Mouse (Mus musculus) embryonic facial prominence, embryonic 15.5 days (tissue): ENCODE data around the gene Lamc1. TPM values are rescaled to one million over a fixed set of nuclear protein-coding genes. Genes with fewer than 3 reads are reported as not detected.

ENCODE experiments used
- ATAC-seq: fragments of 200-750 bp; cut with Nextera tagmentation; 2 replicates; pipeline ENCODE4 v1.8.0; 2017; ENCODE audit warnings: low read depth, moderate TSS enrichment; ENCODE audit not compliant: insufficient number of reproducible peaks, low FRiP score, low TSS enrichment
- H3K27ac ChIP-seq: fragments of 300-500 bp; sonication (generic); replicated peaks from 2 replicates; pipeline ENCODE4 v1.5.1; 2015; ENCODE audit warnings: mild to moderate bottlenecking, inconsistent platforms
- H3K27me3 ChIP-seq: fragments of 300-500 bp; sonication (generic); 2 replicates; pipeline ENCODE4 v1.6.1; 2015; ENCODE audit warnings: inconsistent platforms
- H3K36me3 ChIP-seq: fragments of 300-500 bp; sonication (generic); 2 replicates; pipeline ENCODE4 v1.6.1; 2015; ENCODE audit warnings: mild to moderate bottlenecking, inconsistent platforms
- H3K4me1 ChIP-seq: fragments of 300-500 bp; sonication (generic); 2 replicates; pipeline ENCODE4 v1.6.1; 2015; ENCODE audit warnings: inconsistent platforms
- H3K4me2 ChIP-seq: fragments of 300-500 bp; sonication (generic); replicated peaks from 2 replicates; pipeline ENCODE4 v1.6.1; 2015; ENCODE audit warnings: mild to moderate bottlenecking, inconsistent platforms
- H3K4me3 ChIP-seq: fragments of 300-500 bp; sonication (generic); replicated peaks from 2 replicates; pipeline ENCODE4 v1.5.1; 2015; ENCODE audit warnings: mild to moderate bottlenecking, inconsistent platforms
- H3K9ac ChIP-seq: fragments of 300-500 bp; sonication (generic); 2 replicates; pipeline ENCODE4 v1.6.1; 2015; ENCODE audit warnings: inconsistent platforms
- H3K9me3 ChIP-seq: fragments of 300-500 bp; sonication (generic); replicated peaks from 2 replicates; pipeline ENCODE4 v1.6.1; 2016; ENCODE audit warnings: inconsistent platforms
- WGBS: fragments of 180-500 bp; shearing (Covaris S2); methylation state at CpG from one replicate; pipeline ENCODE4 v1.1.7; 2015; 5-methylcytosine and 5-hydroxymethylcytosine counted together
- polyA plus RNA-seq: library from polyadenylated mRNA; unstranded; fragments of >200 nt; fragmentation: Nextera tagmentation; extraction: Ambion mirVana; gene quantifications from 2 replicates; pipeline ENCODE4 v1.2.1, GENCODE M21; 2015

Gene Lamc1
- polyA plus RNA-seq, 1 experiment from 2014 or later = 48.4 TPM

- Histone ChIP-seq H3K36me3 (no peaks in the 10 kb centered on the region), H3K4me3 (no peak overlapping the region), H3K27me3 (peaks cover 30% of the 10 kb centered on the region), H3K4me2 (no peak overlapping the region), H3K4me1 (peaks cover 28% of the 10 kb centered on the region), H3K27ac (no peak overlapping the region), H3K9ac (no peak overlapping the region), H3K9me3 (no peaks in the 10 kb centered on the region)
- ATAC-seq = no peak
- WGBS = 74% methylated on average over 3 of the region's 3 CpGs
These were observed 144.5 kb downstream of the Lamc1 start for GRCm38 (mm10) chr1:153188081-153188480.

GRCm38 (mm10) chr1:153185828-153186803, 146.5 kb downstream of the Lamc1 start, which contains the start of gene Lamc2:
TSS of gene Lamc2 (minus strand) at chr1:153186447.
- H3K27ac ChIP-seq = peak within 1 kb of the TSS; percentile 71
- 3% methylated on average over 46 of the region's 46 CpGs for WGBS

DNA sequence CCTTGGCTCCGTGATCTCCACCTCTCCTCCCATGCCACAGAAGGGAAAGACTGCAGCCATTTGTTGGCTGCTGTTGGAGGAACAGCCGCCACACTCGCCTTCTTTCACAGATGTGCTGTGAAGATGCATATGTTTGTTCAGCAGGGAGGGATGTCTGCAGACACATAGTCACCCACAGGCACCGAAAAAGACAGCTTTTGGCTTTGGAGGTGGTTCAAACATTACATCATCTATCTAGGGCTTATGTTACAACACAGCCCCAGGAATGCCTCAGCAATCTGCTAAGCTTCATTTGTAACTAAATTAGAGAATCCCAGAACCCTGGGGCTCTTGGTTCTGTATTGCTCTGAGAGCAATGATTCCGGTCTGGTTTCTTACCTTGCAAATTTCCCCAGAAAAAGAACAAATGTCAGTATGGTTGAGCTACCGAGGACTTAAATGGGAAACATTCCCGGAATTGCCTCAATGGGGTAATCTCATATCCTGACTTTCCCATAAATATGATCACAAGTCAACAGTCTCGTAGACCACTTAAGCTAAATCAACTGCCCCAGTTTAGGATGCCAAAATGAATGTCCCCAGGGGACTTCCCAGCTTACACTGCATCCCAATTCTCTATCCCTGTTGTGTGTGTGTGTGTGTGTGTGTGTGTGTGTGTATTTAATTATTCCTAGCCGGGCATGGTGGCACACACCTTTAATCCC, 151.8 kb downstream of the Lamc1 start:
- Histone ChIP-seq H3K9me3 (no peaks in the 10 kb centered on the region), H3K4me1 (peaks cover 18% of the 10 kb centered on the region), H3K36me3 (no peaks in the 10 kb centered on the region), H3K9ac (no peak overlapping the region), H3K4me2 (no peak overlapping the region), H3K27me3 (peaks cover 19% of the 10 kb centered on the region; the same call in 1 of the 2 replicates), H3K27ac (peak overlapping the region; percentile 75), H3K4me3 (no peak overlapping the region)
- 22% methylated on average over 9 of the region's 9 CpGs for WGBS
- ATAC-seq = peak; percentile 80

More at GRCm38 (mm10) chr1:153185828-153186803, 146.5 kb downstream of the Lamc1 start, which contains the start of gene Lamc2:
- Histone ChIP-seq H3K9ac (peak within 1 kb of the TSS; percentile 13), H3K9me3 (no peaks in the 10 kb centered on the region), H3K27me3 (peaks cover 32% of the 10 kb centered on the region), H3K36me3 (no peaks in the 10 kb centered on the region), H3K4me2 (peak within 1 kb of the TSS; percentile 80), H3K4me3 (peak within 1 kb of the TSS; percentile 47), H3K4me1 (peaks cover 14% of the 10 kb centered on the region)
- peak; percentile 57; the same call in 1 of the 2 replicates for ATAC-seq

DNA sequence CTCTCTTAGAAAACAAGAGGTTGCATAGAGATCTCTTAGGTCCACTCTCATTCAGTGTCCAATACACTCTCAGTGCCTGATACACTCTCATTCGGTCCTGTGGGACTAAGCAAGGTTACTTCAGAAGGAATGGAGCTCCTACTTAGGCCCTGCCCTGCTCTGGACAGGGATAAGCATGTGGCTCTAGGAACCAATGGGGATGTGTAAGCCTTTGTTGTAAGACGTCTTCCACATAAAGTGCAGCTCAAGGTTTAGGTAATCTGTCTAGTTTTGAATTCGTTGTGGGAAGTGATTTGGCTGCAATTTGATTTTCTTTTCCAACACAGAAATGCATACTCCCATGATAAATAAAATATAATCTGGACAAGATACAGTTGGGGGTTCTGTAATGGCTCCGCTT, 152.4 kb downstream of the Lamc1 start:
- Histone ChIP-seq H3K4me1 (peaks cover 12% of the 10 kb centered on the region), H3K27me3 (peaks cover 18% of the 10 kb centered on the region; the same call in 1 of the 2 replicates), H3K36me3 (no peaks in the 10 kb centered on the region), H3K27ac (peak overlapping the region; percentile 75), H3K9me3 (no peaks in the 10 kb centered on the region), H3K9ac (no peak overlapping the region), H3K4me3 (no peak overlapping the region), H3K4me2 (no peak overlapping the region)
- peak; percentile 68 for ATAC-seq
- WGBS = 58% methylated on average over 4 of the region's 4 CpGs

GRCm38 (mm10) chr1:153174801-153175200, 157.8 kb downstream of the Lamc1 start:
- Histone ChIP-seq H3K4me1 (peaks cover 17% of the 10 kb centered on the region), H3K4me3 (no peak overlapping the region), H3K27me3 (no peaks in the 10 kb centered on the region), H3K9me3 (no peaks in the 10 kb centered on the region), H3K27ac (no peak overlapping the region), H3K4me2 (no peak overlapping the region), H3K36me3 (no peaks in the 10 kb centered on the region), H3K9ac (no peak overlapping the region)
- ATAC-seq = no peak
- 59% methylated on average over 12 of the region's 12 CpGs for WGBS

GRCm38 (mm10) chr1:153173276-153173675, 159.3 kb downstream of the Lamc1 start:
- Histone ChIP-seq H3K36me3 (no peaks in the 10 kb centered on the region), H3K27ac (0 out of 2 replicates have a peak overlapping the region, but pooled peaks have one; percentile 40), H3K4me1 (peaks cover 21% of the 10 kb centered on the region), H3K9me3 (no peaks in the 10 kb centered on the region), H3K4me3 (no peak overlapping the region), H3K4me2 (no peak overlapping the region), H3K27me3 (no peaks in the 10 kb centered on the region), H3K9ac (no peak overlapping the region)
- ATAC-seq = 0 out of 2 replicates have a peak, but pooled peaks have one; percentile 53
- 56% methylated on average over 3 of the region's 3 CpGs for WGBS

DNA sequence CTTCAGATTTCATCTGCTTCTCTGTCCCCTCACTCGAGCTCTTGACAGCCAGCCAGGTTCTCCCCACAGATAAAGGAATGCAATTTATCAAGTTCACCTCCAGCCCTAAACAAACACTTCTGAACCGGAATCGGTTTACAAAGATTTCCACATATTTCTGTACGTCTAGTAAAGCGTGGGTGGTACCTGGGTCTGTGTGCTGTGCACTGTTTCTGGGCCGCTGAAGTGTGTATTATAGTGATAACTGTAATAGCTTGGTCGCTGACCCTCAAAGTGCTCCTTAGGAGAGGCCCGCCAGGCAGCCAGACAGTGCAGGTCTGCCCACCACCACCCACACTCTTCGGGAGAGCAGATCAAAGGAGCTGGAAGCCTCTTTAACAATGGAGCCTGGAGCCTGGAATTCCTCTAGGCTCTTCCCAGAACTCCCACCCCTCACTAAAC, 160.3 kb downstream of the Lamc1 start:
- Histone ChIP-seq H3K36me3 (no peaks in the 10 kb centered on the region), H3K4me3 (no peak overlapping the region), H3K27me3 (no peaks in the 10 kb centered on the region), H3K9ac (no peak overlapping the region), H3K9me3 (no peaks in the 10 kb centered on the region), H3K27ac (peak overlapping the region; percentile 40), H3K4me1 (peaks cover 21% of the 10 kb centered on the region), H3K4me2 (no peak overlapping the region)
- ATAC-seq = peak; percentile 27; the same call in 1 of the 2 replicates
- 22% methylated on average over 9 of the region's 9 CpGs for WGBS

GRCm38 (mm10) chr1:153171011-153171410, 161.6 kb downstream of the Lamc1 start:
- no peak overlapping the region for H3K4me2 ChIP-seq
- no peak overlapping the region for H3K9ac ChIP-seq
- H3K27me3 ChIP-seq = no peaks in the 10 kb centered on the region
- peaks cover 21% of the 10 kb centered on the region for H3K4me1 ChIP-seq
- WGBS = 64% methylated on average over 10 of the region's 10 CpGs
- no peaks in the 10 kb centered on the region for H3K9me3 ChIP-seq
- no peaks in the 10 kb centered on the region for H3K36me3 ChIP-seq
- no peak overlapping the region for H3K27ac ChIP-seq
- ATAC-seq = no peak
- no peak overlapping the region for H3K4me3 ChIP-seq

Other genes starting within 250 kb of the Lamc1 start
- 14.5 and 15.3 TPM in 2 replicates for gene Lamc2, start 146.3 kb downstream of the Lamc1 start, polyA plus RNA-seq
- 0.24 and 0.42 TPM in 2 replicates for gene Shcbp1l, start 92.4 kb upstream of the Lamc1 start, polyA plus RNA-seq
- gene Dhx9, start 154.9 kb upstream of the Lamc1 start, polyA plus RNA-seq = 26.5 and 26.9 TPM in 2 replicates
- 21.4 and 23.5 TPM in 2 replicates for gene Npl, start 217.3 kb upstream of the Lamc1 start, polyA plus RNA-seq